Mouse (Mus musculus): ENCODE data around the gene Tubb5. TPM values are rescaled to one million over a fixed set of nuclear protein-coding genes. Genes with fewer than 3 reads are reported as not detected.
A peak's percentile ranks its signal among the peaks of the same experiment; 100 is the strongest.

Gene Tubb5
- 100 to 1,000 TPM; 564 to 602 TPM for polyA plus RNA-seq (2017; shearing (Covaris generic))

GRCm38 (mm10) chr17:35838122-35838544 is at the start of gene Tubb5:
Gene Tubb5 (minus strand): TSS chr17:35838306.
- ATAC-seq = peak; percentile 44

GRCm38 (mm10) chr17:35887725-35888124 is 49.6 kb upstream of the Tubb5 start:
- ATAC-seq = no peak

- no peak for ATAC-seq
These were observed 45.7 kb upstream of the Tubb5 start for GRCm38 (mm10) chr17:35883777-35884176.

- no peak for ATAC-seq
These were observed 44.8 kb upstream of the Tubb5 start for GRCm38 (mm10) chr17:35882924-35883323.

GRCm38 (mm10) chr17:35879245-35880057 is 41.3 kb upstream of the Tubb5 start, which contains the start of gene Dhx16:
Gene Dhx16 (plus strand): TSS chr17:35879819.
- peak; percentile 95 for ATAC-seq

- ATAC-seq = no peak
These were observed 36.6 kb upstream of the Tubb5 start for GRCm38 (mm10) chr17:35874721-35875120.

GRCm38 (mm10) chr17:35873774-35874519 is 35.8 kb upstream of the Tubb5 start:
- peak; percentile 25 for ATAC-seq

- ATAC-seq = no peak
These were observed 33.0 kb upstream of the Tubb5 start for GRCm38 (mm10) chr17:35870884-35871696.

GRCm38 (mm10) chr17:35870151-35870883 is 32.2 kb upstream of the Tubb5 start:
- peak; percentile 70 for ATAC-seq

- no peak for ATAC-seq
These were observed 31.4 kb upstream of the Tubb5 start for GRCm38 (mm10) chr17:35869346-35870067.

GRCm38 (mm10) chr17:35868961-35869345 is 30.8 kb upstream of the Tubb5 start:
- no peak for ATAC-seq

GRCm38 (mm10) chr17:35868165-35868820 is 30.2 kb upstream of the Tubb5 start:
- peak; percentile 49 for ATAC-seq

GRCm38 (mm10) chr17:35866911-35867890 is 29.1 kb upstream of the Tubb5 start:
- ATAC-seq = no peak

GRCm38 (mm10) chr17:35866281-35866831 is 28.2 kb upstream of the Tubb5 start:
- no peak for ATAC-seq

- ATAC-seq = no peak
These were observed 27.6 kb upstream of the Tubb5 start, which contains the start of gene Ppp1r18 for GRCm38 (mm10) chr17:35865481-35866280. Gene Ppp1r18 (plus strand): TSS chr17:35865593.

GRCm38 (mm10) chr17:35864832-35865353 is 26.8 kb upstream of the Tubb5 start:
- ATAC-seq = no peak

- ATAC-seq = peak; percentile 92
These were observed 23.2 kb upstream of the Tubb5 start, which contains the start of gene Nrm for GRCm38 (mm10) chr17:35861198-35861857. Gene Nrm (plus strand): TSS chr17:35861318.
